Mouse (Mus musculus) kidney, postnatal 0 days (tissue): ENCODE results near the gene Vip. TPM values are rescaled to one million over a fixed set of nuclear protein-coding genes. Genes with fewer than 3 reads are reported as not detected.

Experiments
- ATAC-seq: fragments of 200-750 bp; cut with Nextera tagmentation; replicated peaks from 2 replicates; pipeline ENCODE4 v1.8.0; 2017; ENCODE audit warnings: low read depth, moderate number of reproducible peaks, moderate TSS enrichment, moderate library complexity; ENCODE audit not compliant: low FRiP score
- DNase-seq: peaks from one replicate; pipeline ENCODE4 v3.0.0-alpha.2; 2016; ENCODE audit warnings: low spot score
- H3K27ac ChIP-seq: fragments of 300-500 bp; sonication (generic); 2 replicates; pipeline ENCODE4 v1.5.1; 2014; ENCODE audit warnings: mild to moderate bottlenecking
- H3K27me3 ChIP-seq: fragments of 300-500 bp; sonication (generic); 2 replicates; pipeline ENCODE4 v1.6.1; 2014; ENCODE audit warnings: low read length, mixed read lengths; ENCODE audit not compliant: insufficient read depth
- H3K36me3 ChIP-seq: fragments of 300-500 bp; sonication (generic); 2 replicates; pipeline ENCODE4 v1.6.1; 2014; ENCODE audit warnings: low read length, mixed read lengths; ENCODE audit not compliant: insufficient read depth
- H3K4me1 ChIP-seq: fragments of 300-500 bp; sonication (generic); replicated peaks from 2 replicates; pipeline ENCODE4 v1.6.1; 2014; ENCODE audit warnings: antibody characterized with exemption, low read length, mixed read lengths; ENCODE audit not compliant: insufficient read depth
- H3K4me2 ChIP-seq: fragments of 300-500 bp; sonication (generic); 2 replicates; pipeline ENCODE4 v1.6.1; 2014; ENCODE audit warnings: mild to moderate bottlenecking, low read length, moderate library complexity, mixed read lengths
- H3K4me3 ChIP-seq: fragments of 300-500 bp; sonication (generic); replicated peaks from 2 replicates; pipeline ENCODE4 v1.5.1; 2014; ENCODE audit warnings: low read depth, low read length
- H3K9ac ChIP-seq: fragments of 300-500 bp; sonication (generic); 2 replicates; pipeline ENCODE4 v1.6.1; 2014; ENCODE audit warnings: low read depth, low read length
- H3K9me3 ChIP-seq: fragments of 300-500 bp; sonication (generic); replicated peaks from 2 replicates; pipeline ENCODE4 v1.6.1; 2016; ENCODE audit warnings: low read length, inconsistent platforms, mixed read lengths
- CTCF ChIP-seq: IDR thresholded peaks from 2 replicates; pipeline ENCODE4 v1.5.1; 2016; ENCODE audit warnings: antibody characterized with exemption, low read depth, mild to moderate bottlenecking, moderate library complexity
- WGBS: fragments of 180-500 bp; shearing (Covaris S2); extraction: QIAGEN DNeasy Blood & Tissue Kit; methylation state at CpG from one replicate; pipeline ENCODE4 v1.1.7; 2014; 5-methylcytosine and 5-hydroxymethylcytosine counted together
- polyA plus RNA-seq: library from polyadenylated mRNA; unstranded; fragments of >200 nt; fragmentation: Nextera tagmentation; extraction: Ambion mirVana; gene quantifications from 2 replicates; pipeline ENCODE4 v1.2.1, GENCODE M21; 2015

The Vip gene
- polyA plus RNA-seq, 1 experiment from 2014 or later = 1.9 TPM

GRCm38 (mm10) chr10:5603512-5603911, 35.5 kb upstream of the Vip start:
- 66% methylated on average over 10 of the region's 10 CpGs for WGBS
- no peak for ATAC-seq
- H3K36me3 ChIP-seq = no peaks in the 10 kb centered on the region
- TF ChIP-seq CTCF = no peak
- H3K9ac ChIP-seq = no peak overlapping the region
- H3K27me3 ChIP-seq = no peaks in the 10 kb centered on the region
- peak; percentile 29 for DNase-seq
- H3K27ac ChIP-seq = no peak overlapping the region
- no peaks in the 10 kb centered on the region for H3K9me3 ChIP-seq
- H3K4me3 ChIP-seq = no peak overlapping the region
- no peaks in the 10 kb centered on the region for H3K4me1 ChIP-seq
- peak overlapping the region; percentile 23; the same call in 1 of the 2 replicates for H3K4me2 ChIP-seq

- Histone ChIP-seq H3K27ac (peak overlapping the region; percentile 36), H3K4me2 (no peak overlapping the region), H3K27me3 (no peaks in the 10 kb centered on the region), H3K9ac (no peak overlapping the region), H3K9me3 (no peaks in the 10 kb centered on the region), H3K36me3 (no peaks in the 10 kb centered on the region), H3K4me1 (no peaks in the 10 kb centered on the region), H3K4me3 (no peak overlapping the region)
- no peak for TF ChIP-seq CTCF
- ATAC-seq = no peak
- DNase-seq = no peak
- WGBS = 75% methylated on average over 13 of the region's 13 CpGs
Observed at GRCm38 (mm10) chr10:5604371-5604770, 34.6 kb upstream of the Vip start.

- TF ChIP-seq CTCF = no peak
- no peaks in the 10 kb centered on the region for H3K9me3 ChIP-seq
- ATAC-seq (no peak), DNase-seq (peak; percentile 13)
- no peak overlapping the region for H3K4me2 ChIP-seq
- H3K27me3 ChIP-seq = no peaks in the 10 kb centered on the region
- H3K4me3 ChIP-seq = no peak overlapping the region
- whole genome bisulfite sequencing = 59% methylated on average over 3 of the region's 3 CpGs
- no peaks in the 10 kb centered on the region for H3K36me3 ChIP-seq
- H3K4me1 ChIP-seq = no peaks in the 10 kb centered on the region
- no peak overlapping the region for H3K27ac ChIP-seq
- H3K9ac ChIP-seq = no peak overlapping the region
Observed at GRCm38 (mm10) chr10:5608874-5609273, 30.1 kb upstream of the Vip start.

- H3K9ac ChIP-seq = no peak overlapping the region
- no peak overlapping the region for H3K4me3 ChIP-seq
- no peak overlapping the region for H3K27ac ChIP-seq
- no peak for TF ChIP-seq CTCF
- DNase-seq = no peak
- no peaks in the 10 kb centered on the region for H3K9me3 ChIP-seq
- H3K36me3 ChIP-seq = no peaks in the 10 kb centered on the region
- no peaks in the 10 kb centered on the region for H3K4me1 ChIP-seq
- 72% methylated on average over 13 of the region's 13 CpGs for WGBS
- H3K27me3 ChIP-seq = no peaks in the 10 kb centered on the region
- no peak overlapping the region for H3K4me2 ChIP-seq
- no peak for ATAC-seq
Observed at GRCm38 (mm10) chr10:5615186-5616040, 23.6 kb upstream of the Vip start.

GRCm38 (mm10) chr10:5626268-5626667, 12.8 kb upstream of the Vip start:
- DNase-seq = no peak
- H3K27me3 ChIP-seq = no peaks in the 10 kb centered on the region
- WGBS = 72% methylated on average over 5 of the region's 5 CpGs
- H3K27ac ChIP-seq = no peak overlapping the region
- H3K9ac ChIP-seq = no peak overlapping the region
- no peak for TF ChIP-seq CTCF
- no peaks in the 10 kb centered on the region for H3K4me1 ChIP-seq
- ATAC-seq = no peak
- no peak overlapping the region for H3K4me2 ChIP-seq
- H3K4me3 ChIP-seq = no peak overlapping the region
- H3K36me3 ChIP-seq = no peaks in the 10 kb centered on the region
- H3K9me3 ChIP-seq = no peaks in the 10 kb centered on the region

- Histone ChIP-seq H3K9me3 (no peaks in the 10 kb centered on the region), H3K9ac (no peak overlapping the region), H3K27me3 (no peaks in the 10 kb centered on the region), H3K36me3 (no peaks in the 10 kb centered on the region), H3K4me1 (no peaks in the 10 kb centered on the region), H3K4me2 (no peak overlapping the region), H3K27ac (no peak overlapping the region), H3K4me3 (no peak overlapping the region)
- TF ChIP-seq CTCF = no peak
- whole genome bisulfite sequencing = 68% methylated on average over 4 of the region's 4 CpGs
- no peak for ATAC-seq
- DNase-seq = no peak
Observed at GRCm38 (mm10) chr10:5633672-5634200, 5.3 kb upstream of the Vip start.
